Mouse (Mus musculus) left cerebral cortex, postnatal 10 days (tissue): Measurements from ENCODE around the gene Mybl2. TPM values are rescaled to one million over a fixed set of nuclear protein-coding genes. Genes with fewer than 3 reads are reported as not detected.
A peak's percentile ranks its signal among the peaks of the same experiment; 100 is the strongest.
"Not testable (repeated sequence)": the region's sequence is repeated elsewhere in the genome, so short reads cannot be mapped to it uniquely, and the experiment has no call there.

Source experiments
- DNase-seq, 2 experiments: peaks; one replicate each; pipeline ENCODE4 v3.0.0; 2021 to 2022; ENCODE audit warnings: low spot score in 2 of 2, mixed read lengths in 1 of 2; ENCODE audit errors: extremely low spot score in 1 of 2
- intact Hi-C: fragments of 180-260 bp; cut with DNase I; formaldehyde crosslinking; loops from one replicate; pipeline ENCODE4 v1.15.1; 2025
- total RNA-seq, 2 experiments: library from RNA; stranded (reverse); gene quantifications; 2 replicates each; pipeline ENCODE4 v1.2.3; 2021

Mybl2 gene
- total RNA-seq, result 1 to 10 TPM in 1 of 2 experiments, under 1 TPM in 1; 0.79 to 1.5 TPM

- peak; percentile 72 to 95 for DNase-seq
- intact Hi-C loops, result no loop called here
These were observed at the start of gene Mybl2 for GRCm38 (mm10) chr2:163054335-163054840. Gene Mybl2 (plus strand): TSS chr2:163054687.

GRCm38 (mm10) chr2:163007299-163007698, 47.2 kb upstream of the Mybl2 start:
- DNase-seq, result no peak
- intact Hi-C loops, result no loop called here

GRCm38 (mm10) chr2:163016916-163017743, 37.4 kb upstream of the Mybl2 start, which contains the start of gene Ift52:
Gene Ift52 (plus strand): TSS chr2:163017354.
- peak; percentile 91 to 94 for DNase-seq
- intact Hi-C loops, result loop anchor here (2.0 kb wide), 1 partner anchor 90 kb away; no protein-coding TSS in a partner anchor

- DNase-seq, result no peak
- intact Hi-C loops, result no loop called here
These were observed 23.2 kb upstream of the Mybl2 start for GRCm38 (mm10) chr2:163031289-163031688.

- intact Hi-C loops, result no loop called here
- no peak for DNase-seq
These were observed 22.7 kb upstream of the Mybl2 start for GRCm38 (mm10) chr2:163031757-163032156.

GRCm38 (mm10) chr2:163032622-163033021, 21.9 kb upstream of the Mybl2 start:
- no peak for DNase-seq
- intact Hi-C loops, result no loop called here

- intact Hi-C loops, result no loop called here
- no peak for DNase-seq
These were observed 14.5 kb upstream of the Mybl2 start for GRCm38 (mm10) chr2:163039940-163040339.

GRCm38 (mm10) chr2:163048125-163048524, 6.4 kb upstream of the Mybl2 start:
- intact Hi-C loops, result loop anchor here (5.0 kb wide), 1 partner anchor 284 kb away; no protein-coding TSS in a partner anchor
- peak; percentile 42 to 85 for DNase-seq

GRCm38 (mm10) chr2:163049116-163049515, 5.4 kb upstream of the Mybl2 start:
- DNase-seq, result no peak
- intact Hi-C loops, result loop anchor here (5.0 kb wide), 1 partner anchor 283 kb away; no protein-coding TSS in a partner anchor

GRCm38 (mm10) chr2:163051691-163052090, 2.8 kb upstream of the Mybl2 start:
- intact Hi-C loops, result no loop called here

GRCm38 (mm10) chr2:163052101-163052500, 2.4 kb upstream of the Mybl2 start:
- DNase-seq, result no peak
- intact Hi-C loops, result no loop called here

More at GRCm38 (mm10) chr2:163051691-163052090, 2.8 kb upstream of the Mybl2 start:
- no peak for DNase-seq

- intact Hi-C loops, result no loop called here
These were observed 1.7 kb upstream of the Mybl2 start for GRCm38 (mm10) chr2:163052826-163053225.

GRCm38 (mm10) chr2:163054891-163055494, 506 bp downstream of the Mybl2 start:
- intact Hi-C loops, result no loop called here
- no peak for DNase-seq

More at GRCm38 (mm10) chr2:163052826-163053225, 1.7 kb upstream of the Mybl2 start:
- DNase-seq, result no peak

GRCm38 (mm10) chr2:163055715-163056114, 1.2 kb downstream of the Mybl2 start:
- DNase-seq, result no peak
- intact Hi-C loops, result no loop called here

GRCm38 (mm10) chr2:163056584-163056983, 2.1 kb downstream of the Mybl2 start:
- intact Hi-C loops, result no loop called here
- no peak for DNase-seq

- DNase-seq, intact Hi-C loops: not testable (repeated sequence)
These were observed 4.5 kb downstream of the Mybl2 start for GRCm38 (mm10) chr2:163058981-163059380.

GRCm38 (mm10) chr2:163060630-163061029, 6.1 kb downstream of the Mybl2 start:
- intact Hi-C loops, result no loop called here
- no peak for DNase-seq

GRCm38 (mm10) chr2:163061203-163062118, 7.0 kb downstream of the Mybl2 start:
- no peak for DNase-seq
- intact Hi-C loops, result no loop called here

GRCm38 (mm10) chr2:163062119-163062508, 7.6 kb downstream of the Mybl2 start:
- intact Hi-C loops, result no loop called here
- DNase-seq, result no peak
